Mouse (Mus musculus) liver (tissue): ENCODE data around the gene Gdf11.

Source experiments
- DNase-seq: peaks from one replicate; pipeline ENCODE4 v3.0.0-alpha.2; 2020; ENCODE audit warnings: mixed read lengths

The Gdf11 gene

DNA sequence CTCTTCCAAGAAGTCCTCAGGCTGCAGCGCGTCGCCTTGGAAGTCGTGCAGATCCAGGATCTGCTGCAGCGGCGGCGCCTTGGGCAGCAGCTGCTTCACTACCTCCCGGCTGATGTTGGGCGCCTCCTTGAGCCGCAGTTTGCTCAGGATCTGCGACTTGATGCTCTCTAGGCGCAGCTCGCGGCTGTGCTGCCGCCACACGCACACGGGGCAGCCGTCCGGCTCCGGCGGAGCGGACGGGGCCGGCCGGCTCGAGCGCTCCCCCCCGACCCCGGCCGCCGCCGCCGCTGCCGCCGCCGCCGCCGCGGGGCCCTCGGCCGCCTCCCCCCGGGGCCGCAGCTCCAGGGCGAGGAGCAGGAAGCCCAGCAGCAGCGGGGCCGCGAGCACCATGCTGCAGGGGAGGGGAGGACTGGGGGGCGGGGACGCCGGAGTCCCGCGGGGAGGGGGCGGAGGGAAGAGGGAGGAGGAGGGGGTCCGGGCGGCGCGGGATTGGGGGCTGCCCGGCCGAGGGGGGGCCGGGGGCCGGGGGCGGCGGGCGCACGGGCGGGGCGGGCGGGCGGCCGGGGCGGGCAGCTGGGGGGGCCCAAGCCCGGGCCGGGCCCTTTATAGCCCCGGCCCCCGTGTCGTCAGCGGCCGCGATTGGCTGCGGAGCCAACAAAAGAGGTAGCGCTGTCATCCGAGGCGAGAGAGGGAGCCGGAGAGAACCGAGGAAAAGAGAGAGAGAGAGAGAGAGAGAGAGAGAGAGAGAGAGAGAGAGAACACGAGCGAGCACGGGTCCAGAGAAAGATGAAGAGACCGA, at the start of gene Gdf11:
Gene Gdf11 (minus strand): TSS at position 423 of the 799 bp plus-strand sequence.
- DNase-seq = peak; percentile 67

GRCm38 (mm10) chr10:128940475-128941061, 49.0 kb upstream of the Gdf11 start:
- no peak for DNase-seq

- no peak for DNase-seq
These were observed 47.5 kb upstream of the Gdf11 start for GRCm38 (mm10) chr10:128938974-128939373.

DNA sequence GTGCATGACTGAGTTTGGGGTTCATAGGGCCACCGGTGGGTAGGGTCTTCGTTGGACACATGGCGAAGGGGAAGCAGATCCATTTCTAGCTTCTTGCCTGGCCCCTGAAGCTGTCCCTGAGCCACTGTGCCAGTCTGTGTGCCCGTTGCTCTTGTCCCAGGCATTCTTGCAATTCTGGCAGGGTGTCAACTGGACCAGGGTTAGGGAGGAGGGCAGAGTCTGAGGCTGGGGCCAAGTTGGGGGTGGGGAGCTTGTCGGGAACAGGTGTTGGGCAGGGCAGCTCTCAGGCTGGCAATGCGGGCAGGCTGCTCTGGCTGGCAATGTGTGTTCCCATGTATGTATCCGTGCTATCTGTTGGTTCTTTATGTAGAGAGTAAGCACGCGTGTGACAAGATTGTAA, 46.9 kb upstream of the Gdf11 start:
- DNase-seq = no peak

GRCm38 (mm10) chr10:128937756-128938390, 46.4 kb upstream of the Gdf11 start:
- DNase-seq = no peak

GRCm38 (mm10) chr10:128935826-128936440, 44.4 kb upstream of the Gdf11 start:
- DNase-seq = no peak

GRCm38 (mm10) chr10:128934997-128935787, 43.7 kb upstream of the Gdf11 start:
- no peak for DNase-seq

DNA sequence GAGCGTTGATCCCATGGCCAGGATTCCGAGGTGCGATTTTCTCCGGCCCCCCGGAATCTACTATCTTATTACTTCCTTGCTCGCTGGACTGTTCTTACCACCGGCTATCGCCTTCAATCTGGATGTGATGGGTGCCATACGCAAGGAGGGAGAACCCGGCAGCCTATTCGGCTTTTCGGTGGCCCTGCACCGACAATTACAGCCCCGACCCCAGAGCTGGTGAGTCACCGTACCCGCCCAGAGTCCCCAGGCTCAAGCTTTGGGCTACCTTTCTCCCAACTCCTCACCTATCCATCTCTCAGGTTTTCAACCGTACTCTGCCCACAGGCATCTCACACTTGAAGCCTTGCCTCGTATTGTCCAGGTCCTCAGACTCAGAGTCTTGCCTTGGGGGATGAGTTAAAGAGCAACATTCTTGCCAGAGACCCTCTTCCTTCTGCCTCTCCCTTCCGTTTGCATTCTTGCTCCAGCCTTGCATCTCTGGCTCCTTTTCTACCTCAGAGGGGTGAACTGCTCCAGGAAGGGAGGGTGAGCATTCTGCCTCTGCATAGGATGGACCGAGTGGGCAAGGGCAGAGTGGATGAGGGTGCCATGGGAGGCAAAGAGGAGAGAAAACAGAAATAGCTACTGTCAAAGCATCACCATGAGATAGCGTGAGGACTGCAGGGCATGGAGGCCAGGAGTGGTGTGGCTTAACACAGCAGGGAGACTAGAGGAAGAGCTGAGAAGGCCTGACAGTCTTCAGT, 42.6 kb upstream of the Gdf11 start:
- DNase-seq = no peak

GRCm38 (mm10) chr10:128933574-128933973, 42.1 kb upstream of the Gdf11 start, which contains the start of gene Itga7:
Itga7 (plus strand) TSS chr10:128933818.
- peak; percentile 43 for DNase-seq

DNA sequence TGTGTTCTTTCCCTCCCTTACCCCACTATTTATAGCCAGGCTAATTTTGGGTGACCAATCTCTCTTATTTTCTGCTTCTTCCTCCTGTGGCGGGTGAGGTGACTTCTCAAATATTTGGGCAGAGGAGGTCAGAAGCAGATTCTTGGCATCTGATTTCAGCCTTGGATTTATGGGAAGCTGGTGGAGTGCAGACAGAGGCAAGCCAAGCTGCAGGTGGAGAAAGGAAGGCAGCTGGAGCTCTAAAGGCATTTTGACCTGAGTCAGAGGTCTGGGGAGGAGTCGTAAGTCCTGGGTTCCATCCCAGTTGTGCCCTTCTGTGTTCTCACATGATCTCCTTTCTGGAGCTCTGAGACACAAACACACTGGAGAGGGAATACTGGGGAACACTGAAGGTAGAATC, 39.9 kb upstream of the Gdf11 start:
- DNase-seq = no peak

- no peak for DNase-seq
These were observed 38.3 kb upstream of the Gdf11 start for GRCm38 (mm10) chr10:128929638-128930378.

- no peak for DNase-seq
These were observed 36.8 kb upstream of the Gdf11 start for GRCm38 (mm10) chr10:128928356-128928755.

- DNase-seq = no peak
These were observed 32.4 kb upstream of the Gdf11 start, which contains the start of gene Bloc1s1 for GRCm38 (mm10) chr10:128923935-128924334. Bloc1s1 (minus strand) TSS chr10:128924035.

DNA sequence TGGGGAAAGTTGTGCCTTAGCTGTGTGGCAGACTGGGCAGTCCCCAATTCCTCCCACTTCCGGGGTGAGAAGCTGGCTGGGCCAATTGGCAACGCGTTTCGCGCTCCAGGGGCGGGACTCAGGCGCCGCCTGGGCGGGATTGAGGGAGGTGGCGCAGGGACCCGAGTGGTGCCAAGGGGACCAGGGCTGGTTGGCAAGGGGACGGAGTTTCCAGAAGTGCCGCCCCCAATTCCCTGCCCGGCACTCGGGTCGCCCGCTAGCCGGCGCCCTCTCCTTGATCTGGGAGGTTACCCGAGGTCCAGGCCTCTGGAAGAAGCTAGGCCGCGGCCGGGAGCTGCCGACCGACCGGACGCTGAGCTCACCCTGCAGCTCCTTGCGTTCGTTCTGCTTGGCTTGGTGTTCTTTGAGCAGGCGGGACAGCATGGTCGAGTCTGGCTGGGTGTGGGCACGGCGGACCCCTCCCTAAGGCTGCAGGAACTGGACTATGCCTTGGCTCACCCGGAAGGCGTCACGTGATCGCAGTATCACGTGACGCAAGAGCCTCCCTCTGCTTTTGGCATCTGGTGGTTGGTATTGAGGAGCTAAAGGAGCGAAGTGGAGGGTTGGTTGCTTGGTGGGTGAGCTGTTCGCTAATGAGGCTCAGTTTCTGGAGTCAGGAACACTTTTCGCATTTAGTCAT, 31.6 kb upstream of the Gdf11 start:
- peak; percentile 93 for DNase-seq

DNA sequence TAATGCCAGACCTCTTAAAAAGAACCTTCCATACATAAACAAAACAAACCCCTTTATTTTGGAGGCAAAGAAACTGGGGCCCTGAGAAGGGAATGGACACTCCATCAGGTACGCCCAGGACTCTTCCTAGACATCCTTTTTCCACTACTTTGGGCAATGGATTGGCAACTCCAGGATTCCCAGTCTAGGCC, 31.2 kb upstream of the Gdf11 start, which contains the start of gene Rdh5:
Gene Rdh5 (minus strand): TSS at position 67 of the 191 bp plus-strand sequence.
- DNase-seq = no peak

GRCm38 (mm10) chr10:128921883-128922821, 30.6 kb upstream of the Gdf11 start:
- no peak for DNase-seq

GRCm38 (mm10) chr10:128921251-128921650, 29.7 kb upstream of the Gdf11 start:
- DNase-seq = no peak

- no peak for DNase-seq
These were observed 29.2 kb upstream of the Gdf11 start for GRCm38 (mm10) chr10:128920736-128921161.

GRCm38 (mm10) chr10:128919966-128920365, 28.4 kb upstream of the Gdf11 start:
- DNase-seq = no peak
